Mouse (Mus musculus) cerebellum, adult 11 months (tissue): ENCODE data around the gene Pgd.
A peak's percentile ranks its signal among the peaks of the same experiment; 100 is the strongest.
"Not testable (repeated sequence)": the region's sequence is repeated elsewhere in the genome, so short reads cannot be mapped to it uniquely, and the experiment has no call there.

ENCODE experiments used
- DNase-seq: peaks from one replicate; pipeline ENCODE4 v3.0.0; 2022

Gene Pgd

DNA sequence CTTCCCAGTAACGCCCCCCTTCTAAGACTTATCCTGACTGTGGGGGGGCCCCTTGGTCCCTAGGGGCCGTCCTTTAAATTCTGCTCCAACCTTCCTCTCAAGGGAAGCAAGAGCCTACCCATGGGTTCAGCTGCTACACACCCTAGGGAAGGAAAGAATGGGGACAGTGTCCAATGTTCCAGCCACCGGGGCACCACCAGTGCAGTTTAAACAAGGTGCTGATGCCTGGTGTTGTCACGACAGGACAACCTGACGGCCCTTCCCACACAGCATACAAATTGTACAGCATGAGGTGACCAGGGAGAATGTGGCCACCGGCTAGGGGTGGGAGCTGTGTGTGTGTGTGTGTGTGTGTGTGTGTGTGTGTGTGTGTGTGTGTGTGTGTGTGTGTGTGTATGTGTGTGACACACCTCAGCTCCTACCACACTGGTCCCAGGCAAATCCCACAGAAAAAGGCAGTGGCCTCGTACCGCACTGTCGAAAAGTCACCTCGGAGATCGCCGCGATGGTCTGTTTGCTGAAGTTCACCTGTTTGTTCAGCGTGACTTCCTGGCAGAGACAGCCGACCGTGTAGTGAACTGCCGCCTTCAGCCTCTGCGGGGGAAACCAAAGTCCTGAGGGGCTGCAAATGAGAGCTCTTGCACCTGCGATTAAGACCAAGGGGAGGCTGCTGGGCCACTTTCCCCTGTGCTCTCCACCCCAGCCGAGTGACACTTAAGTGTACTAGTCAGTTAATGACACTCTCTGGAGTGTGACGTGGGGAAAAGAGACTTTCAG is 34.6 kb downstream of the Pgd start:
- no peak for DNase-seq

- no peak for DNase-seq
These were observed 35.4 kb downstream of the Pgd start for GRCm38 (mm10) chr4:149131021-149131752.

DNA sequence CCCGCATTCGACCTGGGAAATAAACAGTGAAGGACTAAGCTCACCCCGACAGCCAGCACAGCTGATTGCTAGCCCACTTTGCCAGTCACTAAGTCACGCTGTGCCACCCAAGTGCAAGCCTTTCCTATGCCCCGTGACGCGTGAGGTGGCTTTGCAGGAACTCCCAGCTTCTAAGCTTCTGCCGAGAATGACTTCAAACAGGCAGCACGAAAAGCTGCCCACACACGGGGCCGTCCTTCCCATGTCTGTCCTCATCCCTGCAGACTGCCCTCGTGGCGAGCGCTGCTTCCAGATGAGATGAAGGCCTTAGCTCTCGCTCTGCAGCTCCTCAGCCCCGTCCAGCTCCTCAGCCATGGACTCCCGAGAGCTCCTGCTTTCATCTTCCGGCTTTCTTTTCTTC is 38.1 kb downstream of the Pgd start:
- no peak for DNase-seq

- DNase-seq: no peak
These were observed 39.9 kb downstream of the Pgd start, which contains the start of gene Cort for GRCm38 (mm10) chr4:149126663-149127062. Cort (minus strand) TSS chr4:149126763.

- DNase-seq: no peak
These were observed 40.5 kb downstream of the Pgd start for GRCm38 (mm10) chr4:149126115-149126509.

GRCm38 (mm10) chr4:149125341-149126114 is 41.0 kb downstream of the Pgd start:
- DNase-seq: no peak

- no peak for DNase-seq
These were observed 43.1 kb downstream of the Pgd start for GRCm38 (mm10) chr4:149123432-149123831.

GRCm38 (mm10) chr4:149119978-149120562 is 46.5 kb downstream of the Pgd start:
- DNase-seq: not testable (repeated sequence)

GRCm38 (mm10) chr4:149103875-149104561 is 62.6 kb downstream of the Pgd start, which contains the start of gene Dffa:
Dffa (plus strand) TSS chr4:149104146.
- DNase-seq: peak; percentile 88

- no peak for DNase-seq
These were observed 65.1 kb downstream of the Pgd start for GRCm38 (mm10) chr4:149101456-149101855.

DNA sequence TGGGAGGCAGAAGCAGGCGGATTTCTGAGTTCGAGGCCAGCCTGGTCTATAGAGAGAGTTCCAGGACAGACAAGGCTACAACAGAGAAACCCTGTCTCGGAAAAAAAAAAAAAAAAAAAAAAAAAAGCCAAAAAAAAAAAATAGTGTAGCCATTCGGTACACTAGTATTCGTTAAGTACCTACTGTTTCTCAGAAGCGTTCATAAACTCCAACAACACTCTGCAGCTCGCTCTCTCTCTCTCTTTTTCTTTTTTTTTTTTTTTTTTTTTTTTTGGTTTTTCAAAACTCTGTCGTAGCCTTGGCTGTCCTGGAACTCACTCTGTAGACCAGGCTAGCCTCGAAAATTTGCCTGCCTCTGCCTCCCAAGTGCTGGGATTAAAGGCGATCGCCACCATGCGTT is 66.1 kb downstream of the Pgd start:
- not testable (repeated sequence) for DNase-seq
